Mouse (Mus musculus) liver, adult 2 months (tissue): ENCODE data around the gene Ror1.

Experiments
- CTCF ChIP-seq: fragments of 200-500 bp; IDR thresholded peaks from 2 replicates; pipeline ENCODE4 v1.5.1; 2011; ENCODE audit warnings: low read depth, low read length, control low read depth
- POLR2A ChIP-seq: fragments of 200-500 bp; IDR thresholded peaks from 2 replicates; pipeline ENCODE4 v1.6.1; 2011; ENCODE audit warnings: low read length, control low read depth; ENCODE audit not compliant: insufficient read depth; ENCODE audit errors: extremely low read depth

- TF ChIP-seq CTCF (no peak), POLR2A (no peak)
Observed at GRCm38 (mm10) chr4:100286111-100286541, 190.5 kb downstream of the Ror1 start.
